Mouse (Mus musculus): Measurements from ENCODE around the gene Grin2a. TPM values are rescaled to one million over a fixed set of nuclear protein-coding genes. Genes with fewer than 3 reads are reported as not detected.

Grin2a gene
- polyA plus RNA-seq, 2 experiments, result not detected

DNA sequence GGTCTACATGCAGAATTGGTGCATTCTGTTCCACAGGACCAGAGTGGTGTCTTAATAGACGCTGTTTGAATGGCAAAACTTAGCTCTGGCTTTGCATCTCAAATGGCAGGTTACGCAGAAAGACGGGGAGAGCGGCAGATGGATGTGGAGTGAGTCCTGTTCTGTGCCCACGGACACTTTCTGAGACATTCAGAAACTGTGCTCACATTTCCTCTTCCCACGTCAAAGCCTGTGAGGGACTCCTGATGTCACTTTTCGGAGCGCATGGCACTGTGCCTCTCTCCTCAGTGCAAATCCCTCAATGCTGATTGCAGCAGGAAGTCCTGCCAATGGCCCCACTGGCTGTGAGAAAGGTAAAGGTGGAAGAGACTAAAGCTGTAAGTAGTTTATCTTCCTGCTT is 194.0 kb downstream of the Grin2a start:
- Histone ChIP-seq H3K4me3 (ENCODE audit: insufficient read depth in 1 of 2, low read depth in 2 of 2, low read length in 2 of 2) (no peak overlapping the region), H3K4me2 (ENCODE audit: low read depth) (no peak overlapping the region), H3K36me3 (replicated peaks; ENCODE audit: control insufficient read depth, insufficient read depth, low read depth) (no peaks in the 10 kb centered on the region), H3K27me3 (ENCODE audit: control insufficient read depth, insufficient read depth, low read length) (no peaks in the 10 kb centered on the region), H3K9me3 (ENCODE audit: control insufficient read depth, low read length) (no peaks in the 10 kb centered on the region), H3K27ac (no peak overlapping the region), H3K9ac (replicated peaks) (no peak overlapping the region), H3K4me1 (replicated peaks; ENCODE audit: control insufficient read depth in 2 of 2, insufficient read depth in 2 of 2, low read length in 1 of 2) (no peaks in the 10 kb centered on the region)
- TF ChIP-seq CTCF (IDR thresholded peaks at IDR 0.05; ENCODE audit: low read depth), result no peak
- no peak for TF ChIP-seq EP300 (IDR thresholded peaks at IDR 0.05; ENCODE audit: low read depth)
- ATAC-seq (ENCODE audit: insufficient read depth), result no peak
- WGBS (ENCODE audit: insufficient replicate concordance), result 61% methylated on average over 8 of the region's 8 CpGs
- DNase-seq (ENCODE audit: low read depth in 3 of 3, low spot score in 3 of 3), result no peak

DNA sequence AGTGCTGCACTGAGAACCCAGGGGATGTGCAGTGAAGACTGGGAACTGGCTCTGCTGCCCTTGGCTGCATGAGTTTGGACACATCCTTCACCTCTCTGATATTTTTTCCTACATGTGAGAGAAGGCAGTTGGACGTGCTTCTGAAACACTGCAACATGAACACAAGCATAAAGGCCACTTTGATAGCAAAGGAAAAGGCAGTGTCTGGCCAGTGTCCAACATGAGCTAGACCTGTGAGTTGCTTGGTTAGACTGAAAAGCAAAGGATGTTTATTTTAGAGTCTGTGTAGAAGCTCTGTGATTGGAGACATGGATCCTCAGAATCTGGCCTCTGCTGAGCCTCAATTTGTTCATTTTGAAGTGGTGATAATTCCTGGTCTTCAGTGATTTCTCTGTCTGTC is 195.1 kb downstream of the Grin2a start:
- no peak overlapping the region for H3K4me3 ChIP-seq (ENCODE audit: insufficient read depth in 1 of 2, low read depth in 2 of 2, low read length in 2 of 2)
- H3K27ac ChIP-seq, result no peak overlapping the region
- no peaks in the 10 kb centered on the region for H3K9me3 ChIP-seq (ENCODE audit: control insufficient read depth, low read length)
- TF ChIP-seq EP300 (IDR thresholded peaks at IDR 0.05; ENCODE audit: low read depth) (no peak), CTCF (IDR thresholded peaks at IDR 0.05; ENCODE audit: low read depth) (no peak)
- 33% methylated on average over 1 of the region's 1 CpGs for WGBS (ENCODE audit: insufficient replicate concordance)
- no peaks in the 10 kb centered on the region for H3K4me1 ChIP-seq (replicated peaks; ENCODE audit: control insufficient read depth in 2 of 2, insufficient read depth in 2 of 2, low read length in 1 of 2)
- DNase-seq (ENCODE audit: low read depth in 3 of 3, low spot score in 3 of 3) (no peak), ATAC-seq (ENCODE audit: insufficient read depth) (no peak)
- no peaks in the 10 kb centered on the region for H3K27me3 ChIP-seq (ENCODE audit: control insufficient read depth, insufficient read depth, low read length)
- no peaks in the 10 kb centered on the region for H3K36me3 ChIP-seq (replicated peaks; ENCODE audit: control insufficient read depth, insufficient read depth, low read depth)
- no peak overlapping the region for H3K4me2 ChIP-seq (ENCODE audit: low read depth)
- H3K9ac ChIP-seq (replicated peaks), result no peak overlapping the region

DNA sequence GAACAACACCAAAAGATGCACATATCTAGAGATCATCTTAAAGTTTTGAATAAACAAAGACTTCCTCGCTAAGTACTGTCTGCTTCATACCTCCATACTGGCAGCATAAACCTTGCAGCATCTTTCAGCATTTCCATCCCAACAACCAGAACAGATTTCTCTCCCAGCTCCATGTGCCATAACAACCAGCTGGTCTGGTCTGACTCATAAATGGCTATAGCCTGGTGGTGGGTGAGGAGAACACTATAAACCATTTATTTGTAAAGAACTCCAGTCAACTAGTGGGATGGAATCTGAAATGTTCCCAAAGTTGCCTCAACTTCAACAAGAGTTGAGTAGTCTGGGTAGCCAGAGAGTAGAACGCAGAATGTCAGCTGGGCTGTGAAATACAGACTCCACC is 202.4 kb downstream of the Grin2a start:
- TF ChIP-seq CTCF (IDR thresholded peaks at IDR 0.05; ENCODE audit: low read depth) (no peak), EP300 (IDR thresholded peaks at IDR 0.05; ENCODE audit: low read depth) (no peak)
- Histone ChIP-seq H3K4me2 (ENCODE audit: low read depth) (no peak overlapping the region), H3K9me3 (ENCODE audit: control insufficient read depth, low read length) (no peaks in the 10 kb centered on the region), H3K4me1 (replicated peaks; ENCODE audit: control insufficient read depth in 2 of 2, insufficient read depth in 2 of 2, low read length in 1 of 2) (no peaks in the 10 kb centered on the region), H3K9ac (replicated peaks) (no peak overlapping the region), H3K27ac (no peak overlapping the region), H3K4me3 (ENCODE audit: insufficient read depth in 1 of 2, low read depth in 2 of 2, low read length in 2 of 2) (no peak overlapping the region), H3K27me3 (ENCODE audit: control insufficient read depth, insufficient read depth, low read length) (no peaks in the 10 kb centered on the region), H3K36me3 (replicated peaks; ENCODE audit: control insufficient read depth, insufficient read depth, low read depth) (no peaks in the 10 kb centered on the region)
- ATAC-seq (ENCODE audit: insufficient read depth), result no peak
- WGBS (ENCODE audit: insufficient replicate concordance), result 59% methylated on average over 2 of the region's 2 CpGs
- DNase-seq (ENCODE audit: low read depth in 3 of 3, low spot score in 3 of 3), result no peak

DNA sequence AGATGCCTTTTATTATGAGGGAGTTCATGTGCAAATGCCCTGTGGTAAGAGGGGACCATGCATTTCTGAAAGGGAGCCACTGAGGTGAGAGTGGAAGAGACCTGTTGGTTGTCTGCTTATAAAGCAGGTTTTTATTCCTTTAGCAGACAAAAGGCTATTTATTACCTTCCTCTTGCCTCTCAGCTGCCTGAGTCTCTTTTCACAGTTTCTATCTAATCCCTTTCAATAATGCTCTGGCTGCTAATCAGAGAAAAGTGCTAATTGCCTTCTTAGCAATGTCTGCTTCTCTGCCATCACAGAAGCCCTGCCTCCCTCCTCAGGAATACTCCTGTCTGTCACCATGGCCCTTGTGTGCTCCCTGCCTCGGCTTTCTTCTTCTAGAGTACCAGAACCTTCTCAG is 209.1 kb downstream of the Grin2a start:
- no peak overlapping the region for H3K4me2 ChIP-seq (ENCODE audit: low read depth)
- no peak for TF ChIP-seq CTCF (IDR thresholded peaks at IDR 0.05; ENCODE audit: low read depth)
- no peak for TF ChIP-seq EP300 (IDR thresholded peaks at IDR 0.05; ENCODE audit: low read depth)
- no peaks in the 10 kb centered on the region for H3K27me3 ChIP-seq (ENCODE audit: control insufficient read depth, insufficient read depth, low read length)
- no peak overlapping the region for H3K4me3 ChIP-seq (ENCODE audit: insufficient read depth in 1 of 2, low read depth in 2 of 2, low read length in 2 of 2)
- ATAC-seq (ENCODE audit: insufficient read depth) (no peak), DNase-seq (ENCODE audit: low read depth in 3 of 3, low spot score in 3 of 3) (no peak)
- no peaks in the 10 kb centered on the region for H3K36me3 ChIP-seq (replicated peaks; ENCODE audit: control insufficient read depth, insufficient read depth, low read depth)
- no peak overlapping the region for H3K9ac ChIP-seq (replicated peaks)
- no peaks in the 10 kb centered on the region for H3K4me1 ChIP-seq (replicated peaks; ENCODE audit: control insufficient read depth in 2 of 2, insufficient read depth in 2 of 2, low read length in 1 of 2)
- WGBS (ENCODE audit: insufficient replicate concordance), result 25% methylated on average over 1 of the region's 1 CpGs
- no peak overlapping the region for H3K27ac ChIP-seq
- no peaks in the 10 kb centered on the region for H3K9me3 ChIP-seq (ENCODE audit: control insufficient read depth, low read length)

DNA sequence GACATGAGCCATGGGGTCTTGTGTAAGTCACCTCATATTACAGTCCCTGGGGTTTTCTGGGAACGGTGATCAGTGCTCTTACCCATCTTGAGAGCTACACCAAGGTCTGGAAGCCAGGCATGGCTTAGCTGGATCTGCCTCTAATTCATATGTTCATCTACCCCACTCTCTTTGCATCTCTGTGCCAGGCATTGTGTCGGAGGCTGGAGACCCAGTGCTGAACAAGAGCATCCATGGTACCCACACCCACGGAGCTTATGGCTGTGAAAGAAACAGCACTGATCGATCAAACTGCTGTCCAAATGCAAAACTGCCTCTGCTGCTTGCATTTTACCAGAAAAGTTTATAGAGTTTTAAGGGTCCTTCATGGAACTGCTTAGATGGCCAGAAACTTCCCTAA is 209.5 kb downstream of the Grin2a start:
- Histone ChIP-seq H3K4me3 (ENCODE audit: insufficient read depth in 1 of 2, low read depth in 2 of 2, low read length in 2 of 2) (no peak overlapping the region), H3K9me3 (ENCODE audit: control insufficient read depth, low read length) (no peaks in the 10 kb centered on the region), H3K4me2 (ENCODE audit: low read depth) (no peak overlapping the region), H3K36me3 (replicated peaks; ENCODE audit: control insufficient read depth, insufficient read depth, low read depth) (no peaks in the 10 kb centered on the region), H3K4me1 (replicated peaks; ENCODE audit: control insufficient read depth in 2 of 2, insufficient read depth in 2 of 2, low read length in 1 of 2) (no peaks in the 10 kb centered on the region), H3K27me3 (ENCODE audit: control insufficient read depth, insufficient read depth, low read length) (no peaks in the 10 kb centered on the region), H3K27ac (no peak overlapping the region), H3K9ac (replicated peaks) (no peak overlapping the region)
- DNase-seq (ENCODE audit: low read depth in 3 of 3, low spot score in 3 of 3) (no peak), ATAC-seq (ENCODE audit: insufficient read depth) (no peak)
- TF ChIP-seq EP300 (IDR thresholded peaks at IDR 0.05; ENCODE audit: low read depth), result no peak
- TF ChIP-seq CTCF (IDR thresholded peaks at IDR 0.05; ENCODE audit: low read depth), result no peak
- whole genome bisulfite sequencing (ENCODE audit: insufficient replicate concordance), result 48% methylated on average over 4 of the region's 4 CpGs

All from liver, embryonic 14.5 days (tissue).